Mouse (Mus musculus) cerebellum, adult 2 months (tissue): Measurements from ENCODE around the gene Myf5. TPM values are rescaled to one million over a fixed set of nuclear protein-coding genes. Genes with fewer than 3 reads are reported as not detected.

Experiments
- DNase-seq, 2 experiments: peaks; one replicate each; pipeline ENCODE4 v3.0.0; 2021
- H3K27ac ChIP-seq: fragments of 200-500 bp; 2 replicates; pipeline ENCODE4 v1.5.1; 2012; ENCODE audit warnings: low read length, control low read depth, inconsistent platforms; ENCODE audit not compliant: insufficient read depth
- H3K27me3 ChIP-seq: fragments of 200-500 bp; 2 replicates; pipeline ENCODE4 v1.6.1; 2012; ENCODE audit warnings: inconsistent platforms, mild to moderate bottlenecking, low read length, moderate library complexity; ENCODE audit not compliant: control insufficient read depth, insufficient read depth
- H3K4me1 ChIP-seq: fragments of 200-500 bp; 2 replicates; pipeline ENCODE4 v1.6.1; 2011; ENCODE audit warnings: low read length; ENCODE audit not compliant: control insufficient read depth, insufficient read depth
- H3K4me3 ChIP-seq: fragments of 200-500 bp; replicated peaks from 2 replicates; pipeline ENCODE3; 2011; ENCODE audit warnings: mild to moderate bottlenecking, low read depth, low read length, control low read depth; ENCODE audit not compliant: insufficient read depth
- CTCF ChIP-seq: fragments of 200-500 bp; IDR thresholded peaks from 2 replicates; pipeline ENCODE4 v1.5.1; 2011; ENCODE audit warnings: low read depth, mild to moderate bottlenecking, control low read depth, low read length, moderate library complexity, borderline replicate concordance; ENCODE audit not compliant: insufficient read depth
- POLR2A ChIP-seq: fragments of 200-500 bp; IDR thresholded peaks from 2 replicates; pipeline ENCODE4 v1.6.1; 2011; ENCODE audit warnings: low read length, control low read depth, borderline replicate concordance; ENCODE audit not compliant: insufficient read depth
- WGBS: fragments of 180-500 bp; shearing (Covaris S2); methylation state at CpG from one replicate; pipeline ENCODE4 v1.1.7; 2018; 5-methylcytosine and 5-hydroxymethylcytosine counted together
- polyA plus RNA-seq: library from polyadenylated mRNA; depleted of rRNA; stranded (reverse); fragments of >200 nt; gene quantifications from 2 replicates; pipeline ENCODE4 v1.2.3, GENCODE M21; 2012; rRNA removed

Myf5 gene
- polyA plus RNA-seq, 1 experiment = not detected

- Histone ChIP-seq H3K27ac (no peak overlapping the region), H3K27me3 (no peaks in the 10 kb centered on the region), H3K4me3 (no peak overlapping the region), H3K4me1 (no peaks in the 10 kb centered on the region)
- no peak for TF ChIP-seq POLR2A
- TF ChIP-seq CTCF = peak; percentile 30; the same call in 1 of the 2 replicates
- DNase-seq = no peak
- WGBS = 42% methylated on average over 2 of the region's 2 CpGs
Measured at GRCm38 (mm10) chr10:107473497-107473896, 12.4 kb downstream of the Myf5 start.

GRCm38 (mm10) chr10:107471712-107472111 is 14.2 kb downstream of the Myf5 start:
- H3K4me3 ChIP-seq = no peak overlapping the region
- no peaks in the 10 kb centered on the region for H3K27me3 ChIP-seq
- no peak overlapping the region for H3K27ac ChIP-seq
- no peak for TF ChIP-seq POLR2A
- TF ChIP-seq CTCF = no peak
- DNase-seq = no peak
- no peaks in the 10 kb centered on the region for H3K4me1 ChIP-seq
- 76% methylated on average over 5 of the region's 5 CpGs for WGBS

- no peaks in the 10 kb centered on the region for H3K4me1 ChIP-seq
- TF ChIP-seq POLR2A (no peak), CTCF (no peak)
- WGBS = 97% methylated on average over 7 of the region's 7 CpGs
Measured at GRCm38 (mm10) chr10:107467819-107468218, 18.1 kb downstream of the Myf5 start.

GRCm38 (mm10) chr10:107449496-107450330 is 36.2 kb downstream of the Myf5 start:
- Histone ChIP-seq H3K27ac (no peak overlapping the region), H3K27me3 (no peaks in the 10 kb centered on the region), H3K4me1 (no peaks in the 10 kb centered on the region), H3K4me3 (no peak overlapping the region)
- WGBS = 88% methylated on average over 5 of the region's 5 CpGs
- no peak for DNase-seq
- TF ChIP-seq CTCF (no peak), POLR2A (no peak)

More at GRCm38 (mm10) chr10:107467819-107468218, 18.1 kb downstream of the Myf5 start:
- Histone ChIP-seq H3K4me3 (no peak overlapping the region), H3K27me3 (no peaks in the 10 kb centered on the region), H3K27ac (no peak overlapping the region)
- DNase-seq = no peak

GRCm38 (mm10) chr10:107442781-107443180 is 43.2 kb downstream of the Myf5 start:
- TF ChIP-seq POLR2A (no peak), CTCF (peak; percentile 15; the same call in 1 of the 2 replicates)
- no peak for DNase-seq
- Histone ChIP-seq H3K4me1 (no peaks in the 10 kb centered on the region), H3K4me3 (no peak overlapping the region), H3K27ac (no peak overlapping the region), H3K27me3 (no peaks in the 10 kb centered on the region)
- WGBS = 16% methylated on average over 4 of the region's 4 CpGs

- Histone ChIP-seq H3K4me3 (no peak overlapping the region), H3K27me3 (no peaks in the 10 kb centered on the region), H3K4me1 (no peaks in the 10 kb centered on the region), H3K27ac (no peak overlapping the region)
- WGBS = 46% methylated on average over 5 of the region's 5 CpGs
- DNase-seq = no peak
- TF ChIP-seq CTCF (no peak), POLR2A (no peak)
Measured at GRCm38 (mm10) chr10:107436967-107437366, 49.0 kb downstream of the Myf5 start.

Other genes starting within 250 kb of the Myf5 start
- gene Lin7a, start 214.4 kb downstream of the Myf5 start, polyA plus RNA-seq = 49.4 and 60.7 TPM in 2 replicates
- gene Myf6, start 8.6 kb upstream of the Myf5 start, polyA plus RNA-seq = not detected in 2 replicates
- 0.02 and 0.03 TPM in 2 replicates for gene Ptprq, start 233.9 kb upstream of the Myf5 start, polyA plus RNA-seq